Mouse (Mus musculus): ENCODE measurements around the gene Gm4353.

- TF ChIP-seq CTCF (IDR thresholded peaks at IDR 0.05; ENCODE audit: extremely low read depth, insufficient read length, insufficient replicate concordance, low read depth, low read length) (no peak), POLR2A (IDR thresholded peaks at IDR 0.05; ENCODE audit: low read depth, low read length) (no peak)
These were observed 45.3 kb downstream of the Gm4353 start, which contains the start of gene 1110004F10Rik for GRCm38 (mm10) chr7:116039196-116039537.

All from small intestine, adult 2 months (tissue).